Comparison of ENCODE assay signal across 9 mouse cellular contexts in genomic region chr3:84090982-84091381, GRCm38 (mm10). TPM values are rescaled to one million over a fixed set of nuclear protein-coding genes. Genes with fewer than 3 reads are reported as not detected.
DNase-seq lines count a peak whose midpoint lies in the region; ATAC-seq lines count a peak whose summit lies in the region.
"Had no signal": no experiment of that assay in that cellular context is flagged by ENCODE, and none has a peak within 500 bp of the region (broad histone marks: within the 10 kb centered on the region; RNA-seq: fewer than 3 reads in every experiment).

No protein-coding gene starts in this region.

- no peak overlapping the region for H3K27ac ChIP-seq in midbrain, embryonic 11.5 days (ENCODE audit: low read depth, low read length)
- no peak overlapping the region for H3K27ac ChIP-seq in midbrain, embryonic 15.5 days
- no peak overlapping the region for H3K27ac ChIP-seq in midbrain, embryonic 14.5 days (replicated peaks; ENCODE audit: low read depth, low read length)
- H3K27ac ChIP-seq: embryonic facial prominence, embryonic 15.5 days; macrophage had no signal

- H3K4me1 ChIP-seq in midbrain, embryonic 11.5 days (ENCODE audit: control insufficient read depth, insufficient read depth, low read length) = peaks cover 8% of the 10 kb centered on the region
- no peaks in the 10 kb centered on the region for H3K4me1 ChIP-seq in midbrain, embryonic 15.5 days
- no peaks in the 10 kb centered on the region; the same call in 1 of the 2 replicates for H3K4me1 ChIP-seq in midbrain, embryonic 14.5 days (ENCODE audit: control insufficient read depth, insufficient read depth, low read length)
- H3K4me1 ChIP-seq: embryonic facial prominence, embryonic 15.5 days had no signal

- no peak overlapping the region for H3K9ac ChIP-seq in midbrain, embryonic 11.5 days (ENCODE audit: low read length)
- no peak overlapping the region for H3K9ac ChIP-seq in midbrain, embryonic 15.5 days
- no peak overlapping the region for H3K9ac ChIP-seq in midbrain, embryonic 14.5 days (replicated peaks; ENCODE audit: low read length)
- H3K9ac ChIP-seq: embryonic facial prominence, embryonic 15.5 days had no signal

- H3K27me3 ChIP-seq in midbrain, embryonic 11.5 days (ENCODE audit: control insufficient read depth, insufficient read depth, low read length) = no peaks in the 10 kb centered on the region; the same call in 1 of the 2 replicates
- no peaks in the 10 kb centered on the region for H3K27me3 ChIP-seq in midbrain, embryonic 15.5 days (replicated peaks)
- H3K27me3 ChIP-seq in midbrain, embryonic 14.5 days (ENCODE audit: control insufficient read depth, insufficient read depth, low read length) = no peaks in the 10 kb centered on the region
- H3K27me3 ChIP-seq: embryonic facial prominence, embryonic 15.5 days had no signal

- no peaks in the 10 kb centered on the region for H3K9me3 ChIP-seq in midbrain, embryonic 11.5 days (ENCODE audit: control insufficient read depth, low read length)
- H3K9me3 ChIP-seq in midbrain, embryonic 15.5 days = no peaks in the 10 kb centered on the region
- no peaks in the 10 kb centered on the region for H3K9me3 ChIP-seq in midbrain, embryonic 14.5 days (ENCODE audit: control insufficient read depth, low read length)
- H3K9me3 ChIP-seq: embryonic facial prominence, embryonic 15.5 days had no signal

- no peak overlapping the region for H3K4me3 ChIP-seq in midbrain, embryonic 11.5 days (ENCODE audit: low read depth, low read length)
- no peak overlapping the region for H3K4me3 ChIP-seq in midbrain, embryonic 15.5 days
- no peak overlapping the region for H3K4me3 ChIP-seq in midbrain, embryonic 14.5 days (replicated peaks; ENCODE audit: low read depth, low read length)
- H3K4me3 ChIP-seq: embryonic facial prominence, embryonic 15.5 days had no signal

- DNase-seq in midbrain, embryonic 11.5 days (ENCODE audit: low spot score, missing footprints) = peak; percentile 69
- DNase-seq in adrenal gland, postnatal 14 days = peak; percentile 56
- peak; percentile 32 for DNase-seq in lung, postnatal 14 days
- DNase-seq in layer of hippocampus, adult 9-11 months = no peak
- no peak for DNase-seq in midbrain, embryonic 14.5 days

- no peak overlapping the region for H3K4me2 ChIP-seq in midbrain, embryonic 11.5 days
- no peak overlapping the region for H3K4me2 ChIP-seq in midbrain, embryonic 15.5 days
- no peak overlapping the region for H3K4me2 ChIP-seq in midbrain, embryonic 14.5 days (ENCODE audit: low read length)
- H3K4me2 ChIP-seq: embryonic facial prominence, embryonic 15.5 days had no signal

- H3K36me3 ChIP-seq in midbrain, embryonic 11.5 days (ENCODE audit: control insufficient read depth, insufficient read depth, low read length) = no peaks in the 10 kb centered on the region
- no peaks in the 10 kb centered on the region for H3K36me3 ChIP-seq in midbrain, embryonic 15.5 days (replicated peaks)
- no peaks in the 10 kb centered on the region for H3K36me3 ChIP-seq in midbrain, embryonic 14.5 days (ENCODE audit: control insufficient read depth, insufficient read depth, low read length)
- H3K36me3 ChIP-seq: embryonic facial prominence, embryonic 15.5 days had no signal

- ATAC-seq in midbrain, embryonic 11.5 days (ENCODE audit: low FRiP score) = no peak
- ATAC-seq in midbrain, embryonic 15.5 days (replicated peaks) = no peak
- ATAC-seq in inflammation-experienced regulatory T-cells, adult 6 months = peak; percentile 80
- ATAC-seq in midbrain, embryonic 14.5 days (ENCODE audit: low FRiP score, low TSS enrichment) = no peak

- WGBS in midbrain, embryonic 11.5 days = 42% methylated on average over 2 of the region's 2 CpGs
- WGBS in midbrain, embryonic 15.5 days = 34% methylated on average over 2 of the region's 2 CpGs
- WGBS in midbrain, embryonic 14.5 days = 34% methylated on average over 2 of the region's 2 CpGs

RNA-seq across cellular contexts. Expression of gene Tmem131l, which starts 51.0 kb away (rescaled TPM):
- 67.1 and 76.3 TPM in 2 replicates for polyA plus RNA-seq in midbrain, embryonic 11.5 days (2014; fragmentation: Nextera tagmentation; extraction: Ambion mirVana)
- polyA plus RNA-seq in midbrain, embryonic 15.5 days (2015; fragmentation: Nextera tagmentation; extraction: Ambion mirVana) = 70.7 and 72.8 TPM in 2 replicates
- 45.7 and 60.1 TPM in 2 replicates for total RNA-seq in adrenal gland, postnatal 14 days (2021)
- polyA plus RNA-seq in inflammation-experienced regulatory T-cells, adult 6 months (2017; shearing (Covaris generic)) = 10 to 100 TPM; 34.7 to 39.7 (median 36.1) TPM
- polyA plus RNA-seq in midbrain, embryonic 14.5 days (2014; fragmentation: Nextera tagmentation; extraction: Ambion mirVana) = 89.4 and 90.7 TPM in 2 replicates

Comparison
In these comparisons a context has a peak if more than half of its experiments do, and no peak if none do; other contexts are left out.
1. DNase-seq: peak in midbrain, embryonic 11.5 days (single experiment), adrenal gland, postnatal 14 days (single experiment) and lung, postnatal 14 days (single experiment); none in layer of hippocampus, adult 9-11 months (single experiment) and midbrain, embryonic 14.5 days (single experiment).